Mouse (Mus musculus) hindbrain, embryonic 13.5 days (tissue): ENCODE data around the gene Fam76b. TPM values are rescaled to one million over a fixed set of nuclear protein-coding genes. Genes with fewer than 3 reads are reported as not detected.

Experiments used
- ATAC-seq: fragments of 200-750 bp; cut with Nextera tagmentation; 2 replicates; pipeline ENCODE4 v1.8.0; 2017; ENCODE audit warnings: moderate TSS enrichment; ENCODE audit not compliant: low FRiP score
- H3K27ac ChIP-seq: fragments of 300-500 bp; sonication (generic); 2 replicates; pipeline ENCODE4 v1.5.1; 2015; ENCODE audit warnings: inconsistent platforms, mild to moderate bottlenecking, moderate library complexity
- H3K27me3 ChIP-seq: fragments of 300-500 bp; sonication (generic); 2 replicates; pipeline ENCODE4 v1.6.1; 2015; ENCODE audit warnings: mild to moderate bottlenecking, inconsistent platforms
- H3K36me3 ChIP-seq: fragments of 300-500 bp; sonication (generic); 2 replicates; pipeline ENCODE4 v1.6.1; 2015; ENCODE audit warnings: mild to moderate bottlenecking, inconsistent platforms
- H3K4me1 ChIP-seq: fragments of 300-500 bp; sonication (generic); replicated peaks from 2 replicates; pipeline ENCODE4 v1.6.1; 2015; ENCODE audit warnings: inconsistent platforms
- H3K4me2 ChIP-seq: fragments of 300-500 bp; sonication (generic); 2 replicates; pipeline ENCODE4 v1.6.1; 2015; ENCODE audit warnings: inconsistent platforms, mild to moderate bottlenecking, moderate library complexity
- H3K4me3 ChIP-seq: fragments of 300-500 bp; sonication (generic); 2 replicates; pipeline ENCODE4 v1.5.1; 2015; ENCODE audit warnings: mild to moderate bottlenecking, inconsistent platforms
- H3K9ac ChIP-seq: fragments of 300-500 bp; sonication (generic); 2 replicates; pipeline ENCODE4 v1.6.1; 2015; ENCODE audit warnings: mild to moderate bottlenecking, inconsistent platforms
- H3K9me3 ChIP-seq: fragments of 300-500 bp; sonication (generic); 2 replicates; pipeline ENCODE4 v1.6.1; 2016; ENCODE audit warnings: inconsistent platforms
- WGBS: fragments of 180-500 bp; shearing (Covaris S2); methylation state at CpG from one replicate; pipeline ENCODE4 v1.1.7; 2015; 5-methylcytosine and 5-hydroxymethylcytosine counted together
- polyA plus RNA-seq: library from polyadenylated mRNA; unstranded; fragments of >200 nt; fragmentation: Nextera tagmentation; extraction: Ambion mirVana; gene quantifications from 2 replicates; pipeline ENCODE4 v1.2.1, GENCODE M21; 2015

Fam76b gene
- polyA plus RNA-seq, 1 experiment from 2014 or later: 23.4 TPM

- H3K27ac ChIP-seq: peak within 1 kb of the TSS; percentile 99
- WGBS: 0% methylated on average over 41 of the region's 44 CpGs
- H3K4me2 ChIP-seq: peak within 1 kb of the TSS; percentile 83
- peak within 1 kb of the TSS; percentile 94 for H3K9ac ChIP-seq
- no peaks in the 10 kb centered on the region for H3K27me3 ChIP-seq
- peaks cover 16% of the 10 kb centered on the region for H3K36me3 ChIP-seq
- ATAC-seq: peak; percentile 95
- peak within 1 kb of the TSS; percentile 84 for H3K4me3 ChIP-seq
- peaks cover 33% of the 10 kb centered on the region for H3K4me1 ChIP-seq
- H3K9me3 ChIP-seq: no peaks in the 10 kb centered on the region
Observed at GRCm38 (mm10) chr9:13826832-13827405, 597 bp upstream of the Fam76b start, which contains the start of gene Cep57. Gene Cep57 (minus strand): TSS chr9:13827107.

DNA sequence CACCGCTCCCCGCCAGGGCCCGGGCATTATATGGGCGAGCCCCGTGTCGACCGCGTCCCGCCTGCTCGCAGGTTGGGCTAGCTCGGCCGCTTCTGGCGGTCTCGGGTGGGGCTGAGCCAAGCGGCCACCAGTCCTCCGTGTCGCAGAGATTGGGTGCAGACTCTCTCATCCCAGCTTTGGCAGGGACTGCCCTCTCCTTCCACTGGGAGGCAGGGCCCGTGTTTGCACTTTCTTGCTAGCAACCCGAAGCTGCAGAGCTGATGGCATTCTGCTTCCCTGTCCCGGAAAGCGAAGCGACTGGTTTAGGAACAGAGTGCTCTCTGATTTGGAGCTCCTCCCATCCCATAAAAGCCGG lies 548 bp downstream of the Fam76b start:
- peak; percentile 34 for ATAC-seq
- Histone ChIP-seq H3K9ac (peak overlapping the region; percentile 94), H3K27ac (peak overlapping the region; percentile 99), H3K36me3 (peaks cover 23% of the 10 kb centered on the region), H3K4me2 (peak overlapping the region; percentile 83), H3K9me3 (no peaks in the 10 kb centered on the region), H3K4me3 (peak overlapping the region; percentile 84), H3K4me1 (peaks cover 28% of the 10 kb centered on the region), H3K27me3 (no peaks in the 10 kb centered on the region)
- WGBS: under 1% methylated on average over 23 of the region's 23 CpGs

DNA sequence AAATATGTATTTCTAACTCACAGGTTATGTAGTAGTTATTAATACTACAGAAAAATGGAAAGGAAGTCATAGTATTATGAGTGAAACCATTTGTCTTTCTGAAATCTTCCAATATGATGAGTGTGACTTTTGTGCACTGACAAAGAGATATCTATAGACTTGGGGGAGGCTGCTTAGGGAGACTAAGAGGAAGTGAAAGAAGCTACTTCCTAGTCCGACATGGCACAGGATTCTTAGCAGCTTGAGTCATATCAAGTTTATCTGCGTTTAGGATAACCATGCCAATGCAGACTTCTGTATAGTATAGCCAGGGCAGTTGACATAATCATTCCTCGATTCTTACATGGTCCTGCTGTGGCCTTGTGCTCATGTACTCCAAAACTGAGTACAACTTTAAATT lies 7.7 kb downstream of the Fam76b start:
- ATAC-seq: no peak
- H3K4me1 ChIP-seq: peaks cover 2% of the 10 kb centered on the region; the same call in 1 of the 2 replicates
- no peaks in the 10 kb centered on the region for H3K27me3 ChIP-seq
- no peak overlapping the region for H3K9ac ChIP-seq
- H3K27ac ChIP-seq: no peak overlapping the region
- WGBS: 90% methylated on average over 3 of the region's 3 CpGs
- peaks cover 82% of the 10 kb centered on the region for H3K36me3 ChIP-seq
- no peak overlapping the region for H3K4me2 ChIP-seq
- H3K4me3 ChIP-seq: no peak overlapping the region
- no peaks in the 10 kb centered on the region for H3K9me3 ChIP-seq

GRCm38 (mm10) chr9:13836726-13837125 lies 9.2 kb downstream of the Fam76b start:
- H3K27me3 ChIP-seq: no peaks in the 10 kb centered on the region
- no peak overlapping the region for H3K27ac ChIP-seq
- H3K9ac ChIP-seq: no peak overlapping the region
- ATAC-seq: no peak
- no peak overlapping the region for H3K4me3 ChIP-seq
- peaks cover 84% of the 10 kb centered on the region for H3K36me3 ChIP-seq
- no peaks in the 10 kb centered on the region for H3K9me3 ChIP-seq
- 92% methylated on average over 2 of the region's 2 CpGs for WGBS
- no peak overlapping the region for H3K4me2 ChIP-seq
- peaks cover 2% of the 10 kb centered on the region; the same call in 1 of the 2 replicates for H3K4me1 ChIP-seq

- Histone ChIP-seq H3K27me3 (no peaks in the 10 kb centered on the region), H3K9ac (no peak overlapping the region), H3K36me3 (peaks cover 24% of the 10 kb centered on the region), H3K4me1 (no peaks in the 10 kb centered on the region), H3K9me3 (no peaks in the 10 kb centered on the region), H3K4me3 (no peak overlapping the region), H3K27ac (no peak overlapping the region), H3K4me2 (no peak overlapping the region)
- ATAC-seq: no peak
- WGBS: 92% methylated on average over 3 of the region's 3 CpGs
Observed at GRCm38 (mm10) chr9:13847591-13847990, 20.1 kb downstream of the Fam76b start.

- Histone ChIP-seq H3K4me3 (no peak overlapping the region), H3K27ac (no peak overlapping the region), H3K27me3 (no peaks in the 10 kb centered on the region), H3K4me2 (no peak overlapping the region), H3K9me3 (no peaks in the 10 kb centered on the region), H3K36me3 (peaks cover 15% of the 10 kb centered on the region), H3K4me1 (no peaks in the 10 kb centered on the region), H3K9ac (no peak overlapping the region)
- peak; percentile 77; the same call in 1 of the 2 replicates for ATAC-seq
- 85% methylated on average over 10 of the region's 10 CpGs for WGBS
Observed at GRCm38 (mm10) chr9:13848481-13849480, 21.3 kb downstream of the Fam76b start.

- no peak overlapping the region for H3K27ac ChIP-seq
- H3K4me3 ChIP-seq: no peak overlapping the region
- no peaks in the 10 kb centered on the region for H3K36me3 ChIP-seq
- no peak for ATAC-seq
- H3K4me2 ChIP-seq: no peak overlapping the region
- no peaks in the 10 kb centered on the region for H3K4me1 ChIP-seq
- 81% methylated on average over 3 of the region's 3 CpGs for WGBS
- no peaks in the 10 kb centered on the region for H3K9me3 ChIP-seq
- no peaks in the 10 kb centered on the region for H3K27me3 ChIP-seq
- no peak overlapping the region for H3K9ac ChIP-seq
Observed at GRCm38 (mm10) chr9:13853876-13854275, 26.4 kb downstream of the Fam76b start.

- H3K27me3 ChIP-seq: no peaks in the 10 kb centered on the region
- H3K9ac ChIP-seq: no peak overlapping the region
- H3K27ac ChIP-seq: no peak overlapping the region
- ATAC-seq: no peak
- 75% methylated on average over 1 of the region's 1 CpGs for WGBS
- H3K4me2 ChIP-seq: no peak overlapping the region
- H3K4me1 ChIP-seq: no peaks in the 10 kb centered on the region
- no peaks in the 10 kb centered on the region for H3K9me3 ChIP-seq
- H3K36me3 ChIP-seq: no peaks in the 10 kb centered on the region
- H3K4me3 ChIP-seq: no peak overlapping the region
Observed at GRCm38 (mm10) chr9:13856247-13856646, 28.7 kb downstream of the Fam76b start.

DNA sequence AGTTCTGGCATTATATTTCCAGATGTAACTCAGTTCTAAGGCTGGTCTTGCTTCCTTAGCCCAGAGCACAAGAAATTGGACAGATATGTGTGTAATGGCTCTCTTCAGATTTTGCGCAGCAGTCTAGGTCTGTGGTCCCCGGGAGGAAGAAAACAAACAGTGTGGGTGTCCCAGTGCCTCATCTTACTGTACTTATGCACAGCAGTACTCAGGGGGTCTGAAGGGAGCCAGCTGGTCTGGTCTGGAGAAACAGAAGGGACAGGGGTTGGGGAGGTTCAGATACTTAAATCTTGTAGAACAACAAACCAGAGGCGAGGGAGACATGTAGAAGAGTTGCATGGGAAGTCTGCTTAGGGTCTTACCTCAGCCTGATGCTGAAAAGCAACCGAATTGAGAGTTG lies 29.3 kb downstream of the Fam76b start:
- Histone ChIP-seq H3K9me3 (no peaks in the 10 kb centered on the region), H3K27me3 (no peaks in the 10 kb centered on the region), H3K4me3 (no peak overlapping the region), H3K4me2 (no peak overlapping the region), H3K27ac (no peak overlapping the region), H3K9ac (no peak overlapping the region), H3K4me1 (no peaks in the 10 kb centered on the region), H3K36me3 (no peaks in the 10 kb centered on the region)
- ATAC-seq: no peak
- WGBS: 81% methylated on average over 4 of the region's 4 CpGs

DNA sequence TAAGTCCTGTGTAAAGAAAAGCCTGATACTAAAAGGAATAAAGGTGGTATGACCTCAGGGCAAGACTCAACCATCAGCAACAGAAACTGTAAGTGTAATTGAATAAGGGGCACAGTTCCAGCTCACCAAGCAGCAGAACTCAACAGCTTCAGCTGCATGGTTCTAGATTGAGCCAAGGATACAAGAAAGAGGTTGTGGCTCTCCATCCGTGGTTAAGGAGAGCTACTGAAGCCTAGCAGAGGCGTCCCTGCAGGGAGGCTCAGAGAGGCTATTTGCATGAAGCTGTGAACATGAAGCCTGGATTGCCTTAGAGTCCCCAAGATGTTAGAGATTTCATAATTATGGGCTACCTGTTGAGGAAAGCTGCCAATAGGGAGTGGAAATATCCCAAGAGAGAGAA lies 40.1 kb downstream of the Fam76b start:
- ATAC-seq: no peak
- WGBS: 55% methylated on average over 2 of the region's 2 CpGs
- H3K9me3 ChIP-seq: no peaks in the 10 kb centered on the region

DNA sequence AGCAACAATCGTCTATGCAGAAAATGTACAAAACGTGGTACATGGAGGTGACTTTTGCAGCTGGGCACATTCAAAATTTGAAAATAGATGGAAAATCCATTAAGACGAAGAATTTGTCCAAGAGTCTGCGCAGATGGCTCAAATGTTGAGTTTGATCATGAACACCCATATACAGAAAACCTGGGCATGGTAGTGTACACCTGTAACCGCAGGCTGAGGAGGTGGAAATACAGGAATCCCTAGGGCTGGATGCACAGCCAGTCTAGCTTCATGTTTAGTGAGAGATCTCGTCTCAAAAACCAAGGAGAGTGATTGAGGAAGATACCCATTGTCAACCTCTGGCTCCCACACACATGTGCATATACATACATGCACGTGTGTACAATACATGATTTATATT lies 44.1 kb downstream of the Fam76b start:
- Histone ChIP-seq H3K9ac (no peak overlapping the region), H3K4me1 (no peaks in the 10 kb centered on the region), H3K27me3 (no peaks in the 10 kb centered on the region), H3K36me3 (no peaks in the 10 kb centered on the region), H3K4me3 (no peak overlapping the region), H3K4me2 (no peak overlapping the region), H3K27ac (no peak overlapping the region), H3K9me3 (no peaks in the 10 kb centered on the region)
- WGBS: 90% methylated on average over 7 of the region's 7 CpGs
- no peak for ATAC-seq

More for the DNA sequence above, 40.1 kb downstream of the Fam76b start:
- no peaks in the 10 kb centered on the region for H3K36me3 ChIP-seq
- H3K4me3 ChIP-seq: no peak overlapping the region
- no peak overlapping the region for H3K9ac ChIP-seq
- H3K27ac ChIP-seq: no peak overlapping the region
- H3K4me2 ChIP-seq: no peak overlapping the region
- H3K4me1 ChIP-seq: no peaks in the 10 kb centered on the region
- no peaks in the 10 kb centered on the region for H3K27me3 ChIP-seq

- H3K36me3 ChIP-seq: no peaks in the 10 kb centered on the region
- no peak overlapping the region for H3K4me3 ChIP-seq
- H3K4me1 ChIP-seq: no peaks in the 10 kb centered on the region
- no peaks in the 10 kb centered on the region for H3K27me3 ChIP-seq
- H3K27ac ChIP-seq: no peak overlapping the region
- H3K9ac ChIP-seq: no peak overlapping the region
- ATAC-seq: no peak
- no peaks in the 10 kb centered on the region for H3K9me3 ChIP-seq
- WGBS: 56% methylated on average over 2 of the region's 2 CpGs
- no peak overlapping the region for H3K4me2 ChIP-seq
Observed at GRCm38 (mm10) chr9:13874359-13874758, 46.8 kb downstream of the Fam76b start.
